Mouse (Mus musculus) adrenal gland, adult 2 months (tissue): ENCODE measurements around the gene Ghsr. TPM values are rescaled to one million over a fixed set of nuclear protein-coding genes. Genes with fewer than 3 reads are reported as not detected.

Source experiments
- DNase-seq: peaks from one replicate; pipeline ENCODE4 v3.0.0; 2021
- polyA plus RNA-seq: library from polyadenylated mRNA; depleted of rRNA; stranded (reverse); fragments of >200 nt; gene quantifications from 2 replicates; pipeline ENCODE4 v1.2.3, GENCODE M21; 2012; rRNA removed
- total RNA-seq, 2 experiments: library from RNA; stranded (reverse); gene quantifications; 2 replicates each; pipeline ENCODE4 v1.2.3; 2021

The Ghsr gene
- total and polyA plus RNA-seq, 3 experiments: not detected

DNA sequence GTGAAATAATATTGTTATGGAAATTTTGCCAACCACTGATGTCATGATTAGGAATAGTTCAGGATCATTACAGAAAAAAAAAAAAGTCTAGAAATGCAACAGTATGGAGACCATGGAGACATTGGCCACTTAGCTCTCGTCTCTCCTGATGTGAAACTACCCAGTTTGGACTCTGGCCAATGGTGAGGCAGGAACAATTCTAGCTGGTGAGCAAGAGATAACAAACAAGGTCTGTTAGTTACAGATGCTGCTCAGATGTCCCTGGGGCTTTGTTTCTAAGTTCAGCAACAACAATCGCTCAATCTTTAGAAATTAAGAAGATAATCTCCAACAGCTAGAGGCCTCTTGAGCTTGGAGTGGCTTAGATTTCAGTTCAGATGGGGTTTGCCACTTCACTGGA lies 37.4 kb downstream of the Ghsr start:
- DNase-seq: no peak

DNA sequence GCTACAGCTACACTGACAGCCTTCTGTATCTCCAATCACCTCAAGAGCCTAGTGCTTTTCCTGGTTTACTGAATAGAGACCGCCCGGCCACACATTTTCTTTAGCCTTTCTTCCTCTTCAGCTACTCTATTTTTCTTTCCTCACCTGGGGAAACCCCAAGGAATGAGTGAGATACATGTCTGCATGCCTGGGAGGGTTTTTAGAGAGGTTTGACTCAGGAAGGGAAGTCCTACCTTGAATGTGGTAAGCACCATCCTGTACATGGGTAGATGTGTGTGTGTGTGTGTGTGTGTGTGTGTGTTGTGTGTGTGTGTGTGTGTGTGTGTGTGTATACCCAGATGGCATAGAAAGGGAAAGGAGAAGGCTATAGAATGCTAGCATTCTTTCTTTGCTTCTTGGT lies 40.1 kb downstream of the Ghsr start:
- no peak for DNase-seq

DNA sequence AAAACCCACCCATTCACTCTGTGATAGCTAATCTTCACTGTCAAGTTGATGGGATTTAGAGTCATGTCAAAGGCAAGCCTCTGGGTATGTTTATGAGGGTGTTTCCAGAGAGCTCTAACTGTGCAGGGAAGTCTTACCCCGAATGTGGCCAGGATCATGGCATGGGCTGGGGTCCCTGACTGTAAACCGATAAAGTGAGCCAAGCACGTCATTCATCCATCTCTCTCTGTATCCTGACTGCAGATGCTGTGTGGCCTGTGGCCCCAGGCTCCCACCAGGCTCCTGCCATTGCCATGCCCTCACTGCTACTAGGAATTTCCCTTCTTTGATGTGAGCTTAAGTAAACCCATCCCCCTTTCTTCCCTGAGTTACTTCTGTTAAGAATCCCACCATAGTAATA lies 42.4 kb downstream of the Ghsr start:
- no peak for DNase-seq

DNA sequence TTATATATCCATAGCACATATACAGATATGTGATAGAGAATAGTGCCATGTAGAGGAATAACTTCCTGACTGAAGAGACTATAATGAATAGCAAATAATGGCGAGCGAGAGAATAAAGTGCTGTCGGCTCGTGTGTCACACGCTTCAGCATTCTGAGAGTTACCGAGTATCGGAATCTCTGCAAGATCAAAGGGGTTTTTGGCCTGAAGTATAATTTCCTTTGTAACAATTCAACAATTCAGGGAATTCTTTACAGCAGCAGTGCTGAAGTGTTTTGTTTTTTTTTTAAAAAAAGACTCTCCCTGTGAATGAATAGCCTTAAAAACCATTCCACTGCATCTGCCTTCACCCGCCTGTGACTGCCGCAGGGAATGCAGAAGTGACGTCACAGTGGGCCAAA lies 45.6 kb downstream of the Ghsr start:
- DNase-seq: no peak

DNA sequence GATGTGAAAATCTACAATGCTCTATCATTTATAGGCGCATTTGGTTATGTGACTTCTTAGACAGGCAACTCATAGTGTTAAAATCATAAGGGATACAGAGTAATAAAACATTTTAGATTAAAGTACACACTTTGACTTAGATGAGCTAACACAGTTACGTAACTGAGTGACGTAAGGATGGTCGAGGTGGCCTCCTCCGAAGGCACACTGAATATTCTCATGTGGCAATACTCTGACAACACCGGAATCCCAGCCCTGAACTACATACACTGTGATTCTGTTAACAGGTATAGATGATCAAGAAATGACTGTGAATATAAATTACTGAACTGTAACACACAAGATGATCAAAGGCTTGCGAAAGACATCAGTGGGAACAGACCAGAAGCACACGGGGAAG lies 47.5 kb downstream of the Ghsr start:
- no peak for DNase-seq

DNA sequence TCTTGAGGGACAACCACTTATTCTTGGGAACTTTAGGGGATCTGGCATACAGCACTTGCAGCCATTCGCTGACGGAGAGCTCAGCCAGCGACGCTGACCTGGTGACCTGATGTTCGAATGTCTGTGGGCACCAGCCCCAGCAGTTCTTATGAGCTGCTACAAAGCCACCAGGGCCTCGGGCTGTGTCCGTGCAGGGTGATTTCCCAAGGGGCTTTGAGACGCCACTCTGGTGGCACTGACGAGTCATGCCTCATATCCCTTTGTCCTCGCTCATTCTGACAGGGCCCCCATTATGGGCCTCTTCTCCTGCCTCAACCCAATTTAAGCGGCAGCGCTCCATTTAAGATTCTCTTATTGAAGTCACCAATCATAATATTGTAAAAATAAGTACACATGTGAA lies 50.8 kb downstream of the Ghsr start:
- no peak for DNase-seq

DNA sequence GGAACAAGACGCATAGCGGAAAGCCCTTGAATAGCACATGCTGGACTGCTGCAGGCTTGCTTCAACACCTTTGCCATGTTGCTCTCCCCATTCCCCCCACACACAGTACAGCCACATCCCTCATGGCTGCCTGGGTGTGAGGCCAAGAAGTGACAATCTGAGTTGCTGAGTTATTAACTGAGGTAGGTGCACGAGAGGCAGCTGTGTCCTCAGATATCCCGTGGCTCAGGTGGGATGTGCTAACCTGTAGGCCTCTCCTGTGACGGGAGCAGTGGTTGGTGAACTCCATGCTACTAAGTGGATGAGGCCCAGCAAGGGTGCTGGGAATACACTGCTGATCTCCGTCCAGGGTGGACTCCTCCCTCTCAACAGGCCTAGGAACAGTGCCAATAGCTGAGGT lies 51.4 kb downstream of the Ghsr start:
- no peak for DNase-seq

DNA sequence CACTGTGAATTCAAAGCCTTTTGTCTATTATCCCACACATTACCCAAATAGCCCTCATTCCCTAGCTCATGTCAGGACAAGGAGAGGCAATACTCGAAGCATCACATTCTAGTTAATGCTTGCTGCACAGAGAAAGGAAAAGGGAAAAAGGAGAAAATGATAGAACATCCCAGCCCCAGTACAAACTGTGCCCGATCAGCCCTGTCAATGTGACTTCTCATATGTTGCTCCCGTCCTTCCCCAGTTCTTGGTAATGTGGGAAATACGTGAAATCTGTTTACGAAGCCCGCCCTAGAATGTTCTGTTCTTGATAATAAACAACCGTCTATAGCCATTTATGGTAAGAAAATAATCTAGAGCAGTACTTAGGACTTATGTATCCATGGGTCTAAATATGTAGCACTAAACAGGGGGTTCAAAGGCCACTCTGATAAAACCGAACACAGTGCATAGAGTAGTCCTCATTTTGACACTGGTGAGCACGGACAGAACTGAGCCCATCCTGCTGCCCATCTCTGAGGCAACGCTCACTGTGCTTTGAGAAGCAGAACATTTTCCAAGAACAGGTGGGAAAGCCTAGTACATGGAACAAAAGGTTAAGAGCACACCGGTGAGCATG lies 53.0 kb downstream of the Ghsr start:
- DNase-seq: no peak

DNA sequence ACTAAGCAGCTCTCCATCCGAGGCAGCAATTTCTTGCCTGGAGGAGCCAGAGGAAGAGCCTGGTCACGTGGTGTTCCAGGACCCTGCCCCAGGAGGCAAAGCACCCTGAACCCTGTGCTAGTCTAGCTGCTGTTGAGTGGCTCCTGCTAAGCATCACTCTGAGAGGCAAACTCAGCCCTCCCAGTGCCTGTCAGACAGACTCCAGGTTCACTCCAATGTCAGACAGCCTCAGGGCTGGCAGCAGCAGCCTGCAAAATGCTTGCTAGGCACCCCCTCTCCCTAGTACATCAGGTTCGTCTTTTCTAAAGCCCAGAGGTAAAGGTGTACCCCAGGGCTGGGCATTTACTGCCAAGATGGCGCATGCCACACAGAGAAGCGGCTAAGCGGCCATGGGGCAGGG lies 56.3 kb downstream of the Ghsr start:
- no peak for DNase-seq

Other genes with a start within 250 kb of the Ghsr start
- 1 to 10 TPM; 2.2 to 4.2 TPM for gene Ect2, start 217.5 kb upstream of the Ghsr start, total RNA-seq
- 0.30 and 0.82 TPM in 2 replicates for gene Ect2, start 217.5 kb upstream of the Ghsr start, polyA plus RNA-seq
- gene Nceh1, start 188.4 kb upstream of the Ghsr start, total RNA-seq: 100 to 1,000 TPM; 138 to 247 TPM
- gene Nceh1, start 188.4 kb upstream of the Ghsr start, polyA plus RNA-seq: 314 and 323 TPM in 2 replicates
- gene Tnfsf10, start 54.3 kb upstream of the Ghsr start, total RNA-seq: 10 to 100 TPM in 1 of 2 experiments, 1 to 10 TPM in 1; 5.1 to 14.2 TPM
- 1.9 and 3.1 TPM in 2 replicates for gene Tnfsf10, start 54.3 kb upstream of the Ghsr start, polyA plus RNA-seq